Mouse (Mus musculus) cerebellum, adult 2 months (tissue): ENCODE measurements at regions not wholly inside any gene's neighbourhood (a gene's known extent, or its start where the extent isn't known, plus 50 kb on each side); places are given as distances from the start of the nearest gene placed in this dataset.

Experiments used
- CTCF ChIP-seq: fragments of 200-500 bp; IDR thresholded peaks from 2 replicates; pipeline ENCODE4 v1.5.1; 2011; ENCODE audit warnings: low read depth, mild to moderate bottlenecking, control low read depth, low read length, moderate library complexity, borderline replicate concordance; ENCODE audit not compliant: insufficient read depth
- POLR2A ChIP-seq: fragments of 200-500 bp; IDR thresholded peaks from 2 replicates; pipeline ENCODE4 v1.6.1; 2011; ENCODE audit warnings: low read length, control low read depth, borderline replicate concordance; ENCODE audit not compliant: insufficient read depth

GRCm38 (mm10) chr14:80377064-80377463 is 393.2 kb downstream of the Olfm4 start:
- TF ChIP-seq CTCF, result no peak
- no peak for TF ChIP-seq POLR2A
